Mouse (Mus musculus): ENCODE results near the gene Bdkrb1. TPM values are rescaled to one million over a fixed set of nuclear protein-coding genes. Genes with fewer than 3 reads are reported as not detected.

The Bdkrb1 gene
- polyA plus RNA-seq, 1 experiment from 2014 or later, result 0.17 TPM

- H3K27me3 ChIP-seq (replicated peaks; ENCODE audit: control insufficient read depth, insufficient read depth, low read length), result no peaks in the 10 kb centered on the region
- no peak overlapping the region for H3K27ac ChIP-seq (replicated peaks; ENCODE audit: low read depth, low read length)
- ATAC-seq (ENCODE audit: low read depth), result no peak
- H3K9me3 ChIP-seq (ENCODE audit: control insufficient read depth, low read length), result no peaks in the 10 kb centered on the region
- no peak overlapping the region for H3K4me3 ChIP-seq (ENCODE audit: low read depth, low read length)
- no peaks in the 10 kb centered on the region; the same call in 1 of the 2 replicates for H3K4me1 ChIP-seq (ENCODE audit: control insufficient read depth, insufficient read depth, low read length)
- DNase-seq (ENCODE audit: low spot score), result no peak
- WGBS, result 22% methylated on average over 8 of the region's 8 CpGs
- no peaks in the 10 kb centered on the region for H3K36me3 ChIP-seq (ENCODE audit: control insufficient read depth, insufficient read depth, low read length)
- no peak overlapping the region for H3K4me2 ChIP-seq (ENCODE audit: low read depth, low read length)
- H3K9ac ChIP-seq (ENCODE audit: low read depth, low read length), result no peak overlapping the region
Measured at GRCm38 (mm10) chr12:105605212-105605611, 2.3 kb downstream of the Bdkrb1 start.

GRCm38 (mm10) chr12:105606881-105607280, 4.0 kb downstream of the Bdkrb1 start:
- DNase-seq (ENCODE audit: low spot score), result no peak
- Histone ChIP-seq H3K4me3 (ENCODE audit: low read depth, low read length) (no peak overlapping the region), H3K36me3 (ENCODE audit: control insufficient read depth, insufficient read depth, low read length) (no peaks in the 10 kb centered on the region), H3K27ac (replicated peaks; ENCODE audit: low read depth, low read length) (no peak overlapping the region), H3K9ac (ENCODE audit: low read depth, low read length) (no peak overlapping the region), H3K27me3 (replicated peaks; ENCODE audit: control insufficient read depth, insufficient read depth, low read length) (no peaks in the 10 kb centered on the region), H3K4me1 (ENCODE audit: control insufficient read depth, insufficient read depth, low read length) (no peaks in the 10 kb centered on the region; the same call in 1 of the 2 replicates), H3K9me3 (ENCODE audit: control insufficient read depth, low read length) (no peaks in the 10 kb centered on the region), H3K4me2 (ENCODE audit: low read depth, low read length) (no peak overlapping the region)
- WGBS, result 74% methylated on average over 4 of the region's 4 CpGs
- no peak for ATAC-seq (ENCODE audit: low read depth)

- Histone ChIP-seq H3K9me3 (ENCODE audit: control insufficient read depth, low read length) (no peaks in the 10 kb centered on the region), H3K4me2 (ENCODE audit: low read depth, low read length) (no peak overlapping the region), H3K27ac (replicated peaks; ENCODE audit: low read depth, low read length) (no peak overlapping the region), H3K4me1 (ENCODE audit: control insufficient read depth, insufficient read depth, low read length) (no peaks in the 10 kb centered on the region), H3K9ac (ENCODE audit: low read depth, low read length) (no peak overlapping the region), H3K27me3 (replicated peaks; ENCODE audit: control insufficient read depth, insufficient read depth, low read length) (no peaks in the 10 kb centered on the region), H3K36me3 (ENCODE audit: control insufficient read depth, insufficient read depth, low read length) (peaks cover 18% of the 10 kb centered on the region), H3K4me3 (ENCODE audit: low read depth, low read length) (no peak overlapping the region)
- DNase-seq (ENCODE audit: low spot score) (no peak), ATAC-seq (ENCODE audit: low read depth) (no peak)
- WGBS, result 85% methylated on average over 2 of the region's 2 CpGs
Measured at GRCm38 (mm10) chr12:105611045-105611444, 8.2 kb downstream of the Bdkrb1 start.

- WGBS, result 15% methylated on average over 7 of the region's 7 CpGs
- H3K9ac ChIP-seq (ENCODE audit: low read depth, low read length), result no peak overlapping the region
- ATAC-seq (ENCODE audit: low read depth), result peak; percentile 79
Measured at GRCm38 (mm10) chr12:105611748-105612147, 8.9 kb downstream of the Bdkrb1 start.

GRCm38 (mm10) chr12:105613559-105613958, 10.7 kb downstream of the Bdkrb1 start:
- H3K36me3 ChIP-seq (ENCODE audit: control insufficient read depth, insufficient read depth, low read length), result peaks cover 43% of the 10 kb centered on the region
- no peaks in the 10 kb centered on the region for H3K27me3 ChIP-seq (replicated peaks; ENCODE audit: control insufficient read depth, insufficient read depth, low read length)
- no peak overlapping the region for H3K27ac ChIP-seq (replicated peaks; ENCODE audit: low read depth, low read length)
- no peak overlapping the region for H3K4me3 ChIP-seq (ENCODE audit: low read depth, low read length)
- no peak for DNase-seq (ENCODE audit: low spot score)
- no peak overlapping the region for H3K9ac ChIP-seq (ENCODE audit: low read depth, low read length)
- WGBS, result 90% methylated on average over 10 of the region's 10 CpGs
- no peak overlapping the region for H3K4me2 ChIP-seq (ENCODE audit: low read depth, low read length)
- no peaks in the 10 kb centered on the region for H3K4me1 ChIP-seq (ENCODE audit: control insufficient read depth, insufficient read depth, low read length)
- no peak for ATAC-seq (ENCODE audit: low read depth)
- no peaks in the 10 kb centered on the region for H3K9me3 ChIP-seq (ENCODE audit: control insufficient read depth, low read length)

More at GRCm38 (mm10) chr12:105611748-105612147, 8.9 kb downstream of the Bdkrb1 start:
- peak; percentile 90 for DNase-seq (ENCODE audit: low spot score)
- Histone ChIP-seq H3K4me2 (ENCODE audit: low read depth, low read length) (no peak overlapping the region), H3K9me3 (ENCODE audit: control insufficient read depth, low read length) (no peaks in the 10 kb centered on the region), H3K27me3 (replicated peaks; ENCODE audit: control insufficient read depth, insufficient read depth, low read length) (no peaks in the 10 kb centered on the region), H3K4me1 (ENCODE audit: control insufficient read depth, insufficient read depth, low read length) (no peaks in the 10 kb centered on the region), H3K36me3 (ENCODE audit: control insufficient read depth, insufficient read depth, low read length) (peaks cover 25% of the 10 kb centered on the region), H3K27ac (replicated peaks; ENCODE audit: low read depth, low read length) (no peak overlapping the region), H3K4me3 (ENCODE audit: low read depth, low read length) (no peak overlapping the region)

GRCm38 (mm10) chr12:105622048-105622447, 19.2 kb downstream of the Bdkrb1 start:
- no peak overlapping the region for H3K9ac ChIP-seq (ENCODE audit: low read depth, low read length)
- DNase-seq (ENCODE audit: low spot score) (no peak), ATAC-seq (ENCODE audit: low read depth) (no peak)
- H3K27ac ChIP-seq (replicated peaks; ENCODE audit: low read depth, low read length), result no peak overlapping the region
- no peaks in the 10 kb centered on the region for H3K4me1 ChIP-seq (ENCODE audit: control insufficient read depth, insufficient read depth, low read length)
- peaks cover 81% of the 10 kb centered on the region for H3K36me3 ChIP-seq (ENCODE audit: control insufficient read depth, insufficient read depth, low read length)
- WGBS, result 96% methylated on average over 7 of the region's 7 CpGs
- no peak overlapping the region for H3K4me3 ChIP-seq (ENCODE audit: low read depth, low read length)
- no peak overlapping the region for H3K4me2 ChIP-seq (ENCODE audit: low read depth, low read length)
- H3K27me3 ChIP-seq (replicated peaks; ENCODE audit: control insufficient read depth, insufficient read depth, low read length), result no peaks in the 10 kb centered on the region
- H3K9me3 ChIP-seq (ENCODE audit: control insufficient read depth, low read length), result no peaks in the 10 kb centered on the region

GRCm38 (mm10) chr12:105622981-105623539, 20.2 kb downstream of the Bdkrb1 start:
- WGBS, result 84% methylated on average over 12 of the region's 12 CpGs
- Histone ChIP-seq H3K27ac (replicated peaks; ENCODE audit: low read depth, low read length) (no peak overlapping the region), H3K4me1 (ENCODE audit: control insufficient read depth, insufficient read depth, low read length) (no peaks in the 10 kb centered on the region), H3K4me2 (ENCODE audit: low read depth, low read length) (no peak overlapping the region), H3K27me3 (replicated peaks; ENCODE audit: control insufficient read depth, insufficient read depth, low read length) (no peaks in the 10 kb centered on the region), H3K4me3 (ENCODE audit: low read depth, low read length) (no peak overlapping the region), H3K9me3 (ENCODE audit: control insufficient read depth, low read length) (no peaks in the 10 kb centered on the region), H3K9ac (ENCODE audit: low read depth, low read length) (no peak overlapping the region), H3K36me3 (ENCODE audit: control insufficient read depth, insufficient read depth, low read length) (peaks cover 80% of the 10 kb centered on the region)
- ATAC-seq (ENCODE audit: low read depth) (no peak), DNase-seq (ENCODE audit: low spot score) (no peak)

- H3K27ac ChIP-seq (replicated peaks; ENCODE audit: low read depth, low read length), result no peak overlapping the region
- DNase-seq (ENCODE audit: low spot score) (no peak), ATAC-seq (ENCODE audit: low read depth) (no peak)
- H3K27me3 ChIP-seq (replicated peaks; ENCODE audit: control insufficient read depth, insufficient read depth, low read length), result no peaks in the 10 kb centered on the region
- no peak overlapping the region for H3K4me3 ChIP-seq (ENCODE audit: low read depth, low read length)
- no peak overlapping the region for H3K4me2 ChIP-seq (ENCODE audit: low read depth, low read length)
- H3K36me3 ChIP-seq (ENCODE audit: control insufficient read depth, insufficient read depth, low read length), result peaks cover 65% of the 10 kb centered on the region
- WGBS, result 57% methylated on average over 7 of the region's 7 CpGs
- no peaks in the 10 kb centered on the region for H3K9me3 ChIP-seq (ENCODE audit: control insufficient read depth, low read length)
- H3K9ac ChIP-seq (ENCODE audit: low read depth, low read length), result no peak overlapping the region
- no peaks in the 10 kb centered on the region for H3K4me1 ChIP-seq (ENCODE audit: control insufficient read depth, insufficient read depth, low read length)
Measured at GRCm38 (mm10) chr12:105625798-105626197, 22.9 kb downstream of the Bdkrb1 start.

- Histone ChIP-seq H3K4me3 (ENCODE audit: low read depth, low read length) (no peak overlapping the region), H3K36me3 (ENCODE audit: control insufficient read depth, insufficient read depth, low read length) (peaks cover 80% of the 10 kb centered on the region), H3K4me1 (ENCODE audit: control insufficient read depth, insufficient read depth, low read length) (no peaks in the 10 kb centered on the region), H3K27me3 (replicated peaks; ENCODE audit: control insufficient read depth, insufficient read depth, low read length) (no peaks in the 10 kb centered on the region), H3K27ac (replicated peaks; ENCODE audit: low read depth, low read length) (no peak overlapping the region), H3K9me3 (ENCODE audit: control insufficient read depth, low read length) (no peaks in the 10 kb centered on the region), H3K4me2 (ENCODE audit: low read depth, low read length) (no peak overlapping the region), H3K9ac (ENCODE audit: low read depth, low read length) (no peak overlapping the region)
- WGBS, result 93% methylated on average over 13 of the region's 13 CpGs
- ATAC-seq (ENCODE audit: low read depth) (no peak), DNase-seq (ENCODE audit: low spot score) (no peak)
Measured at GRCm38 (mm10) chr12:105634374-105635067, 31.6 kb downstream of the Bdkrb1 start.
